Mouse (Mus musculus) lung, adult 10 weeks (tissue): ENCODE data around the gene Stambpl1. TPM values are rescaled to one million over a fixed set of nuclear protein-coding genes. Genes with fewer than 3 reads are reported as not detected.

Experiments
- polyA plus RNA-seq: library from polyadenylated mRNA; stranded (reverse); fragments of 350-450 nt; fragmentation: Illumina TruSeq; extraction: RNeasy Lipid Tissue Mini Kit (QIAGEN cat#74804); gene quantifications from one replicate; pipeline ENCODE4 v1.2.3, GENCODE M21; 2014; ENCODE audit warnings: low read depth, low replicate concordance; ENCODE audit not compliant: insufficient read depth

Stambpl1 gene
- polyA plus RNA-seq: 8.2 TPM

DNA sequence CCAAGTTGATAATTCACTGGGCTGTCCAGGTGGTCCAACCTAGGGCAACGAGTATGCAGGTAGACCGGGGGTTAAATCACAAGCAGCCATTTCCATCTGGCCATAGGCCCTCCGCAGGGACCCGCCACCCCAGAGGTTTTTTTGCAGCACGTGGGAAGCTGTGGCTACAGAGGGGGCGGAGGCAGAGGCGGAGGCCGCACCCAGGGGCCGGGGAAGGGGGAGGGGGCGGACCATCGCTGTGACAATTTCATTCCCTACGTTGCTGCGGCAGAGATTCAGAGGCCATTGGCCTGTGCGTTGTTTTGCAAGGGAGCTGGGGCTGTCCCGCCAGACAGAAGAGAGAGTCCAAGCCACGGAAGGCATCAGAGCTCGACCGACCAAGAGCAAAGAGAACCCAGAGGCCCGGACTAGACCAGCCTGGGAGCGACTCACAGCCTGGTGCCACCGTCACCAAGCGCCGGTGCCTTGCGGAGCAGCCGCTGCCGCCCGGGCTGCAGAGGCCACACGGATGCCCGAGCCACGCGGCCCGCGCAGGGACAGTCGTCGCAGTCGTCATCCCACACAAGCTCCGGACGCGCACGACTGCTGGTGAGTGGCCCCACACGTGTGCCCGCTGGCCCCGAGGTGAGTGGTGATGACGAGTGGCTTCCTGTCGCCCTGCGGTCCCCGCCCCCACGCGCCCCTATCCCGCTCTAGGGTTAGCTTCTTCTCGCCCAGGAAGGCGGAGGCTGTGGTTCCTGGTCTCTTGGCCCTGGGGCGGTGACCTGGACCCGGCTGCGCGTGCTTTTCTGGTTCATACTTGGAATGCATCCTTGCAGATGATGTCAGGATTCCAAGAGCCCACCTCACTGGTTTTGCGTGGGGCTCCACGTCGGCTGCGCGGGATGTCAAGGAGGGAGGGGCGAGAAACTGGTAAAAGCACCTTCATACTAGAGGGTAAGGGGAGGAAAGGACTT, at the start of gene Stambpl1:
Stambpl1 (plus strand) TSS at position 222 of the 956 bp plus-strand sequence.

DNA sequence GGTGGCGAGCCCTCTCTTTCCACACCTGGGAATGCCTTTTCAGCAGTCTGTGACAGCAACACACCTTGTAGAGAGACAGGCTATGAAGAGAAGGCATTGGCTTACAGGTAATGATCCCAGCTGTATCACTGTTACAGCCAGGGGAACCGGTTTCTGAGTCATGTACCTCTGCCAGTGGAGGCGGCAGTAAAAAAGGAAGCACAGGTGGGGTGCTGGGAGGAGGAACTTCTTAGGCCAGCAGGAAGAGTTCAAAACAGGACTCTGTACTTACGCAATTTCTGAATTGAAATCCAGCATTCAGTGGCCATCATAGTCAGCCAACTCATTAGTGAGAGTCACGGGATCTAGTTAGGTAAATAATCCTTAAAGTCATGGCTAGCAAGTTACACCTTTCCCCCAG, 26.1 kb upstream of the Stambpl1 start, which contains the start of gene Ankrd22:
Ankrd22 (minus strand) TSS at position 163 of the 400 bp plus-strand sequence.

DNA sequence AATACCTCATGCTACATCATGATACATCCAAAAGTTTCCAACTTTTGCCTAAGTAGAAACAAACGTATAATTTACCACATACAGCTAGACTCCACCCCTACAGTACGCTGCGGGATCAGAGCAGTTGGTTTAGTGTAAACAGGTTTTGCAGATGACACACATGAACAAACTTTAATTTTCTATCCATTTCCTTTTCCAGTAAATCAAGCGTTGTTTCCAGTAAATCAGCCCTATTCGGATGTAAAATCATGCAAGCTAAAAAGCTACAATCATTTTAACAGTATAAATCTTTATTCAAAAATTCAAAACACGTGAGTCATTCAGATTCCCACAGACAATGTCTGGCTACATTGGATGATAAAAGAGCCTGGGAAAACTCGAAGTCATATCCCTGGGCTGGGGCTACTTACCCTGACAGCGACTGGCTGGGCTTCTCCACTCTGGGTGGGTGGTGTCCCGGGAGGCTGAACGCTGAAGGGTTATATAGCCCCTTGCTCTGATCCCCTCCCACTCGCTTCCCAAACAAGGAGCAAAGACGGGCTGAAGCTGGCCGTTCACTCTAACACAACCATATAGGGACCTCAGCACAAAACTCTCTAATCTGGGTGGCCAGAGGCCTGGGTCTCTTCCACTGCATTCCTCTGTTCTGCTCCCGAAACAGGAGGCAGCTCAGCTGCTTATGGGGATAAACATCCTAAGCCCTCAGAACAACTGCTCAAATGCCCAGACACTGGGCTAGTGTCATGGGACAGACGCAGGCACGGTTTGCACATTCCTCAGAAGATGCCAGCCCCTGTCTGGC, 63.1 kb downstream of the Stambpl1 start, which contains the start of gene Acta2:
Acta2 (minus strand) TSS at position 711 of the 802 bp plus-strand sequence.

Other genes starting within 250 kb of the Stambpl1 start
- 0.61 TPM for gene Lipf, start 231.0 kb upstream of the Stambpl1 start, polyA plus RNA-seq
- not detected for gene Lipk, start 183.9 kb upstream of the Stambpl1 start, polyA plus RNA-seq
- gene Lipn, start 124.9 kb upstream of the Stambpl1 start, polyA plus RNA-seq: not detected
- not detected for gene Lipm, start 91.3 kb upstream of the Stambpl1 start, polyA plus RNA-seq
- 0.34 TPM for gene Ankrd22, start 26.2 kb upstream of the Stambpl1 start, polyA plus RNA-seq
- gene Acta2, start 63.4 kb downstream of the Stambpl1 start, polyA plus RNA-seq: 323 TPM
- 53.5 TPM for gene Fas, start 98.4 kb downstream of the Stambpl1 start, polyA plus RNA-seq